ENCODE assay signal across 24 mouse cellular contexts in genomic region chr8:119588844-119589243, GRCm38 (mm10). TPM values are rescaled to one million over a fixed set of nuclear protein-coding genes. Genes with fewer than 3 reads are reported as not detected.
DNase-seq lines count a peak whose midpoint lies in the region; ATAC-seq and TF ChIP-seq lines count a peak whose summit lies in the region.
"Had no signal": no experiment of that assay in that cellular context is flagged by ENCODE, and none has a peak within 500 bp of the region (broad histone marks: within the 10 kb centered on the region; RNA-seq: fewer than 3 reads in every experiment).

No protein-coding gene starts in this region.

- no peak for DNase-seq in heart, adult 2 months
- DNase-seq in left cerebral cortex, postnatal 4 days = peak; percentile 22
- DNase-seq in left cerebral cortex, postnatal 25 days (ENCODE audit: low spot score in 2 of 2) = no peak
- peak; percentile 24 for DNase-seq in A20 (ENCODE audit: low read depth, low spot score)
- DNase-seq in limb, embryonic 10.5 days (ENCODE audit: low spot score) = peak; percentile 64
- no peak for DNase-seq in layer of hippocampus, adult 9-11 months
- DNase-seq in urinary bladder, postnatal 10 days (ENCODE audit: low spot score) = no peak
- DNase-seq: cerebellum, postnatal 25 days; gastrocnemius, postnatal 25 days; kidney, adult 18-20 months; kidney, postnatal 36 days; layer of hippocampus, postnatal 36 days; lung, adult 2 months; thymus, postnatal 25 days had no signal

- H3K4me2 ChIP-seq in heart, embryonic 11.5 days = peak overlapping the region; percentile 32
- H3K4me2 ChIP-seq: forebrain, embryonic 15.5 days; hindbrain, embryonic 14.5 days; limb, embryonic 15.5 days had no signal

- WGBS in heart, embryonic 11.5 days (ENCODE audit: insufficient replicate concordance) = 14% methylated on average over 10 of the region's 10 CpGs
- 26% methylated on average over 10 of the region's 10 CpGs for WGBS in heart, adult 2 months
- WGBS in limb, embryonic 10.5 days = 16% methylated on average over 10 of the region's 10 CpGs

- no peak for TF ChIP-seq CTCF in heart, adult 2 months (IDR thresholded peaks at IDR 0.05)

- H3K27ac ChIP-seq in heart, embryonic 11.5 days (ENCODE audit: low read depth, low read length) = peak overlapping the region; percentile 70; the same call in 1 of the 2 replicates
- no peak overlapping the region for H3K27ac ChIP-seq in heart, adult 2 months
- no peak overlapping the region for H3K27ac ChIP-seq in limb, embryonic 10.5 days
- H3K27ac ChIP-seq: forebrain, embryonic 15.5 days; hindbrain, embryonic 14.5 days; limb, embryonic 15.5 days; macrophage had no signal

- no peaks in the 10 kb centered on the region for H3K9me3 ChIP-seq in heart, embryonic 11.5 days (replicated peaks; ENCODE audit: control insufficient read depth, low read length)
- no peaks in the 10 kb centered on the region for H3K9me3 ChIP-seq in limb, embryonic 10.5 days (replicated peaks)
- H3K9me3 ChIP-seq: forebrain, embryonic 15.5 days; limb, embryonic 15.5 days had no signal

- 0 out of 2 replicates have a peak overlapping the region, but pooled peaks have one; percentile 3 for H3K9ac ChIP-seq in heart, embryonic 11.5 days (ENCODE audit: low read depth, low read length)
- no peak overlapping the region for H3K9ac ChIP-seq in heart, adult 2 months (ENCODE audit: low read depth, low read length)
- H3K9ac ChIP-seq: forebrain, embryonic 15.5 days; hindbrain, embryonic 14.5 days; limb, embryonic 15.5 days had no signal

- TF ChIP-seq EP300 in heart, adult 2 months (IDR thresholded peaks at IDR 0.05; ENCODE audit: insufficient read depth, low read depth, low read length) = no peak

- H3K79me2 ChIP-seq in heart, adult 2 months (replicated peaks; ENCODE audit: control insufficient read depth, insufficient read depth, low read length) = no peaks in the 10 kb centered on the region

- peaks cover 10% of the 10 kb centered on the region for H3K4me1 ChIP-seq in heart, embryonic 11.5 days (ENCODE audit: control insufficient read depth, insufficient read depth, low read length)
- H3K4me1 ChIP-seq in heart, adult 2 months (ENCODE audit: control insufficient read depth, insufficient read depth, low read length) = no peaks in the 10 kb centered on the region
- H3K4me1 ChIP-seq in limb, embryonic 10.5 days = peaks cover 29% of the 10 kb centered on the region
- H3K4me1 ChIP-seq: forebrain, embryonic 15.5 days had no signal

- H3K4me3 ChIP-seq in heart, embryonic 11.5 days (ENCODE audit: low read depth, low read length) = no peak overlapping the region
- H3K4me3 ChIP-seq in heart, adult 2 months = no peak overlapping the region
- no peak overlapping the region for H3K4me3 ChIP-seq in limb, embryonic 10.5 days
- H3K4me3 ChIP-seq: forebrain, embryonic 15.5 days; limb, embryonic 15.5 days; myocyte had no signal

- no peaks in the 10 kb centered on the region for H3K36me3 ChIP-seq in heart, embryonic 11.5 days (ENCODE audit: control insufficient read depth, insufficient read depth, low read length)
- H3K36me3 ChIP-seq in heart, adult 2 months (ENCODE audit: control insufficient read depth, insufficient read depth, low read length) = no peaks in the 10 kb centered on the region
- no peaks in the 10 kb centered on the region for H3K36me3 ChIP-seq in limb, embryonic 10.5 days
- H3K36me3 ChIP-seq: forebrain, embryonic 15.5 days; G1E; limb, embryonic 15.5 days had no signal

- 0 out of 2 replicates have a peak, but pooled peaks have one; percentile 56 for ATAC-seq in heart, embryonic 11.5 days (replicated peaks; ENCODE audit: insufficient number of reproducible peaks, low FRiP score, low TSS enrichment)
- ATAC-seq: forebrain, embryonic 15.5 days had no signal

- TF ChIP-seq POLR2A in heart, adult 2 months (IDR thresholded peaks at IDR 0.05; ENCODE audit: insufficient read depth, low read depth, low read length) = no peak

- peaks cover 5% of the 10 kb centered on the region for H3K27me3 ChIP-seq in heart, embryonic 11.5 days (ENCODE audit: control insufficient read depth, insufficient read depth, low read length)
- H3K27me3 ChIP-seq in heart, adult 2 months (ENCODE audit: control insufficient read depth, insufficient read depth, low read length) = no peaks in the 10 kb centered on the region; the same call in 1 of the 2 replicates
- H3K27me3 ChIP-seq in limb, embryonic 10.5 days (ENCODE audit: low read depth, poor library complexity, severe bottlenecking) = peaks cover 17% of the 10 kb centered on the region
- H3K27me3 ChIP-seq: forebrain, embryonic 15.5 days; limb, embryonic 15.5 days had no signal

- intact Hi-C loops in heart, adult 2 months (cut with DNase I) = no loop called here
- intact Hi-C loops in left cerebral cortex, postnatal 4 days (cut with DNase I) = no loop called here
- intact Hi-C loops in left cerebral cortex, postnatal 25 days (cut with DNase I) = no loop called here

RNA-seq across cellular contexts. Expression of gene Dnaaf1, which starts 13.8 kb away (rescaled TPM):
- polyA plus RNA-seq in heart, embryonic 11.5 days (2014; fragmentation: Nextera tagmentation; extraction: Ambion mirVana) = 0.26 and 0.38 TPM in 2 replicates
- not detected for total RNA-seq in heart, adult 2 months (2021)
- polyA plus RNA-seq in heart, adult 2 months (2012; rRNA removed) = 0.12 and 0.39 TPM in 2 replicates
- under 1 TPM; 0.26 to 0.52 TPM for total RNA-seq in left cerebral cortex, postnatal 4 days (2021)
- total RNA-seq in left cerebral cortex, postnatal 25 days (2021) = under 1 TPM; 0.21 to 0.25 TPM
- polyA plus RNA-seq in limb, embryonic 10.5 days (2016; fragmentation: Nextera tagmentation; extraction: Ambion mirVana) = 0.06 and 0.14 TPM in 2 replicates
- total RNA-seq: gastrocnemius, postnatal 25 days had no signal
- polyA plus RNA-seq: macrophage had no signal

RNA-seq across cellular contexts. Expression of gene Hsdl1, which starts 13.9 kb away (rescaled TPM):
- polyA plus RNA-seq in heart, embryonic 11.5 days (2014; fragmentation: Nextera tagmentation; extraction: Ambion mirVana) = 36.3 and 37.3 TPM in 2 replicates
- 10 to 100 TPM; 17.6 to 20.4 TPM for total RNA-seq in heart, adult 2 months (2021)
- 11.9 and 15.6 TPM in 2 replicates for polyA plus RNA-seq in heart, adult 2 months (2012; rRNA removed)
- total RNA-seq in left cerebral cortex, postnatal 4 days (2021) = 100 to 1,000 TPM; 103 to 107 TPM
- 10 to 100 TPM; 44.8 to 47.1 TPM for total RNA-seq in left cerebral cortex, postnatal 25 days (2021)
- 28.2 and 33.5 TPM in 2 replicates for polyA plus RNA-seq in limb, embryonic 10.5 days (2016; fragmentation: Nextera tagmentation; extraction: Ambion mirVana)

RNA-seq across cellular contexts. Expression of gene Taf1c, which starts 16.2 kb away (rescaled TPM):
- polyA plus RNA-seq in heart, embryonic 11.5 days (2014; fragmentation: Nextera tagmentation; extraction: Ambion mirVana) = 7.1 and 8.0 TPM in 2 replicates
- total RNA-seq in heart, adult 2 months (2021) = 1 to 10 TPM; 3.6 to 3.7 TPM
- 6.5 and 8.7 TPM in 2 replicates for polyA plus RNA-seq in heart, adult 2 months (2012; rRNA removed)
- total RNA-seq in left cerebral cortex, postnatal 4 days (2021) = 10 to 100 TPM; 15.8 to 15.9 TPM
- 1 to 10 TPM; 9.9 to 10.0 TPM for total RNA-seq in left cerebral cortex, postnatal 25 days (2021)
- 15.8 and 16.0 TPM in 2 replicates for polyA plus RNA-seq in limb, embryonic 10.5 days (2016; fragmentation: Nextera tagmentation; extraction: Ambion mirVana)

RNA-seq across cellular contexts. Expression of gene Adad2, which starts 23.7 kb away (rescaled TPM):
- polyA plus RNA-seq in heart, embryonic 11.5 days (2014; fragmentation: Nextera tagmentation; extraction: Ambion mirVana) = not detected in 2 replicates
- not detected for total RNA-seq in heart, adult 2 months (2021)
- polyA plus RNA-seq in heart, adult 2 months (2012; rRNA removed) = not detected in 2 replicates
- total RNA-seq in left cerebral cortex, postnatal 4 days (2021) = under 1 TPM in 1 of 2 experiments, not detected in 1; 0.42 TPM
- total RNA-seq in left cerebral cortex, postnatal 25 days (2021) = under 1 TPM; 0.23 to 0.55 TPM
- not detected in 2 replicates for polyA plus RNA-seq in limb, embryonic 10.5 days (2016; fragmentation: Nextera tagmentation; extraction: Ambion mirVana)
- total RNA-seq: adrenal gland, postnatal 36 days; G1E had no signal
- polyA plus RNA-seq: C2C12; forebrain, embryonic 15.5 days; G1E; hindbrain, embryonic 14.5 days; lung, adult 2 months; macrophage; myocyte; stomach, embryonic 14.5 days had no signal

RNA-seq across cellular contexts. Expression of gene Mbtps1, which starts 30.3 kb away (rescaled TPM):
- 63.6 and 80.5 TPM in 2 replicates for polyA plus RNA-seq in heart, embryonic 11.5 days (2014; fragmentation: Nextera tagmentation; extraction: Ambion mirVana)
- total RNA-seq in heart, adult 2 months (2021) = 10 to 100 TPM; 32.6 to 35.4 TPM
- polyA plus RNA-seq in heart, adult 2 months (2012; rRNA removed) = 36.6 and 51.2 TPM in 2 replicates
- total RNA-seq in left cerebral cortex, postnatal 4 days (2021) = 10 to 100 TPM; 68.7 to 72.1 TPM
- 10 to 100 TPM; 62.3 to 68.5 TPM for total RNA-seq in left cerebral cortex, postnatal 25 days (2021)
- polyA plus RNA-seq in limb, embryonic 10.5 days (2016; fragmentation: Nextera tagmentation; extraction: Ambion mirVana) = 120 and 129 TPM in 2 replicates

Comparison
In these comparisons a context has a peak if more than half of its experiments do, and no peak if none do; other contexts are left out.
1. DNase-seq: peak in left cerebral cortex, postnatal 4 days (single experiment), A20 (single experiment) and limb, embryonic 10.5 days (single experiment); none in heart, adult 2 months (0 of 2), left cerebral cortex, postnatal 25 days (0 of 2), layer of hippocampus, adult 9-11 months (single experiment) and urinary bladder, postnatal 10 days (single experiment).